Mouse (Mus musculus) gastrocnemius, postnatal 36 days (tissue): ENCODE measurements around the gene Ctrl. TPM values are rescaled to one million over a fixed set of nuclear protein-coding genes. Genes with fewer than 3 reads are reported as not detected.
"Not testable (repeated sequence)": the region's sequence is repeated elsewhere in the genome, so short reads cannot be mapped to it uniquely, and the experiment has no call there.

Source experiments
- DNase-seq, 2 experiments: peaks; one replicate each; pipeline ENCODE4 v3.0.0; 2022
- intact Hi-C: fragments of 180-260 bp; cut with DNase I; formaldehyde crosslinking; loops from one replicate; pipeline ENCODE4 v1.15.1; 2025
- long read RNA-seq, 2 experiments: library from polyadenylated mRNA; stranded (forward); transcript quantifications; one replicate each; pipeline ENCODE4 v2.0.0; 2021
- total RNA-seq, 2 experiments: library from RNA; stranded (reverse); gene quantifications; 2 replicates each; pipeline ENCODE4 v1.2.3; 2021

The Ctrl gene
- total RNA-seq = not detected
- long read RNA-seq, experiment 1, partial matches to known transcripts = 1 of 1 reads
- long read RNA-seq, experiment 1, other reads (novel, unspliced or antisense) = 0 of 1 reads
- long read RNA-seq, experiment 2, partial matches to known transcripts = 1 of 1 reads
- long read RNA-seq, experiment 2, other reads (novel, unspliced or antisense) = 0 of 1 reads

- intact Hi-C loops = loop anchor here (5.0 kb wide), 1 partner anchor 81 kb away; the partner anchor contains the start of gene Cenpt
- DNase-seq = no peak
Measured at GRCm38 (mm10) chr8:105933762-105934161, at the start of gene Ctrl. Ctrl (minus strand) TSS chr8:105933862.

GRCm38 (mm10) chr8:105983406-105983805, 49.7 kb upstream of the Ctrl start:
- intact Hi-C loops, DNase-seq: not testable (repeated sequence)

GRCm38 (mm10) chr8:105981146-105981545, 47.5 kb upstream of the Ctrl start:
- DNase-seq = no peak
- intact Hi-C loops = no loop called here

- DNase-seq = no peak
- intact Hi-C loops = no loop called here
Measured at GRCm38 (mm10) chr8:105979325-105979724, 45.7 kb upstream of the Ctrl start, which contains the start of gene Dpep3. Dpep3 (minus strand) TSS chr8:105979429.

GRCm38 (mm10) chr8:105975363-105975762, 41.7 kb upstream of the Ctrl start:
- no peak for DNase-seq
- intact Hi-C loops = no loop called here

GRCm38 (mm10) chr8:105971019-105971720, 37.5 kb upstream of the Ctrl start:
- intact Hi-C loops = no loop called here
- DNase-seq = no peak

GRCm38 (mm10) chr8:105969367-105969766, 35.7 kb upstream of the Ctrl start:
- DNase-seq = no peak
- intact Hi-C loops = no loop called here

- no peak for DNase-seq
Measured at GRCm38 (mm10) chr8:105966692-105967311, 33.1 kb upstream of the Ctrl start.

GRCm38 (mm10) chr8:105965905-105966341, 32.3 kb upstream of the Ctrl start, which contains the start of gene Slc12a4:
Slc12a4 (minus strand) TSS chr8:105966097.
- intact Hi-C loops = no loop called here

More at GRCm38 (mm10) chr8:105966692-105967311, 33.1 kb upstream of the Ctrl start:
- intact Hi-C loops = no loop called here

GRCm38 (mm10) chr8:105965266-105965904, 31.7 kb upstream of the Ctrl start:
- intact Hi-C loops = no loop called here
- DNase-seq = peak; percentile 45 to 61

More at GRCm38 (mm10) chr8:105965905-105966341, 32.3 kb upstream of the Ctrl start, which contains the start of gene Slc12a4:
- DNase-seq = peak; percentile 69 to 77

GRCm38 (mm10) chr8:105964506-105965265, 31.0 kb upstream of the Ctrl start:
- intact Hi-C loops = no loop called here
- DNase-seq = no peak

- DNase-seq = no peak
- intact Hi-C loops = no loop called here
Measured at GRCm38 (mm10) chr8:105961536-105961935, 27.9 kb upstream of the Ctrl start.

GRCm38 (mm10) chr8:105961101-105961500, 27.4 kb upstream of the Ctrl start:
- no peak for DNase-seq
- intact Hi-C loops = no loop called here

- intact Hi-C loops = no loop called here
- peak; percentile 77 for DNase-seq
Measured at GRCm38 (mm10) chr8:105959350-105959749, 25.7 kb upstream of the Ctrl start.

- no peak for DNase-seq
- intact Hi-C loops = no loop called here
Measured at GRCm38 (mm10) chr8:105957813-105958212, 24.2 kb upstream of the Ctrl start.

- no peak for DNase-seq
- intact Hi-C loops = no loop called here
Measured at GRCm38 (mm10) chr8:105956556-105956955, 22.9 kb upstream of the Ctrl start.

- DNase-seq = peak in 1 of 2 experiments; percentile 33
- intact Hi-C loops = no loop called here
Measured at GRCm38 (mm10) chr8:105951057-105951659, 17.5 kb upstream of the Ctrl start.

GRCm38 (mm10) chr8:105949350-105949749, 15.7 kb upstream of the Ctrl start:
- DNase-seq = no peak
- intact Hi-C loops = no loop called here

GRCm38 (mm10) chr8:105943321-105943739, 9.7 kb upstream of the Ctrl start, which contains the start of gene Lcat:
Lcat (minus strand) TSS chr8:105943382.
- intact Hi-C loops = no loop called here
- DNase-seq = no peak

- intact Hi-C loops = no loop called here
- no peak for DNase-seq
Measured at GRCm38 (mm10) chr8:105942542-105942941, 8.9 kb upstream of the Ctrl start.
